Mouse (Mus musculus) lung, adult 18-20 months (tissue): Measurements from ENCODE around the gene Pafah1b3.

Source experiments
- DNase-seq, 2 experiments: peaks; one replicate each; pipeline ENCODE4 v3.0.0; 2022; ENCODE audit warnings: mixed read lengths in 2 of 2

Pafah1b3 gene

DNA sequence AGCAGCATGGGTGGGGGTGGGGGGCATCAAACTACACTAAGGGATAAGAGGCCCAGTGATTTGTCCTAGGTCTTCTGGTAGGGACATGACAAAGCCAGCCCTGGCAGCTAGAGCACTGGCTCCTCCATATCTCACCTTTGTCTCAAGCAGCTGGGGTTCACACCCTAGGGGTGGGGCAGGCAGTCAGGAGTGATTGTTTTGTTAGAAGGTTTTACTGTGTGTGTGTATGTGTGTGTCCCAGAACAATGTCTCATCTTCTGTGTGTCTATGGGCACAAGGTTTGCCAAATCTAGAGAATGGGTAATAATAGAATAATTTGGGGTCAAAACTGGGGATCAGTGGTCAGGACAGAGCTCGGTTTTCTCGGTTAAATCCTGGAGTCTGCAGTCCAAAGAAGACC lies 7.7 kb upstream of the Pafah1b3 start:
- no peak for DNase-seq

DNA sequence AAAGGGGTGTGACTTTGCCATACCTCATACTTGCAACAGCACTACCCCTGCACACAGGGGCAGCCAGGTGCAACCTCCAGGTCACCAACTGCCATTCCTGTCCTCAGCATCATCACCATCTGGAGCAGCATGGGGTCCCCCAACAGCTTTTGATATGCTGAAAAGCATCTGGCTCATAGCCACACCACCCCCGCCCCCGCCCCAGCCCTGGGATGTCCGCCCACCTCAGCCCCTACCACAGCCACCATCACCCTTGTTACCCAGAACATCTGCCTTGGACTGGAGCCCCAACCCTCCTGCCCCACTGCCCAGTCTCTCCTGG lies 5.9 kb upstream of the Pafah1b3 start:
- no peak for DNase-seq

DNA sequence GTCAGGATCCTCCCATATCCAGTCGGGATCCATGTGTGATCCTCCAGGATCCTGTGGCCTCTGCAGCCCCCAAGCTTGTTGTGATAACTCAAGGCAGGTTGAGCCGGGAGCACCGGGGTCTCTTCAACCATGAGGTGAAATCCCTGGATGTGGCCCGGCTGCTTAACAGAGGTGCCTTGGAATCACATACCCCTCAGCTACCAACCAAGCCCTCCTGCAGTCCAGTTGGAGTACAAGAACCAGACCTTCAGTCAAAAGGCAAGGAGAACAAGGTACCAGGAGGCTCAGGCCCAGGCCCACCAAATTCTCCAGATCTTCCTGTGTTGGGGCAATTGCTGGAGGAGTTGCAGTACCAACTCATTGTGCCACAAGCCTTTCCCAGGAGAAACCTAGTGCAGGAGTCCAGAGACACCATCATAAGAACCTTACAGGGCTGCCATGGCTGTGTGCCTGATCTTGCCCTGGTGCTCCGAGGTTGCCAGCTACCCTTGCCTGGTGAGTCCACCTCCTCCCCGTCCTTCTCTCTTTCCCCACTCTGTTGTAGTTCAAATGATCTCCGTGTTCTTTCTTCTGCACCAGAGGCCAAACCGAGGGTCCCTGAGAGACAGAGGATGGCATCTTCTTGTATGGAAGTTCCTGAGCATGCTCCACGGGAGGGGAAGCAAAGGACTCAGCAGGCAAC lies 5.4 kb upstream of the Pafah1b3 start:
- no peak for DNase-seq

DNA sequence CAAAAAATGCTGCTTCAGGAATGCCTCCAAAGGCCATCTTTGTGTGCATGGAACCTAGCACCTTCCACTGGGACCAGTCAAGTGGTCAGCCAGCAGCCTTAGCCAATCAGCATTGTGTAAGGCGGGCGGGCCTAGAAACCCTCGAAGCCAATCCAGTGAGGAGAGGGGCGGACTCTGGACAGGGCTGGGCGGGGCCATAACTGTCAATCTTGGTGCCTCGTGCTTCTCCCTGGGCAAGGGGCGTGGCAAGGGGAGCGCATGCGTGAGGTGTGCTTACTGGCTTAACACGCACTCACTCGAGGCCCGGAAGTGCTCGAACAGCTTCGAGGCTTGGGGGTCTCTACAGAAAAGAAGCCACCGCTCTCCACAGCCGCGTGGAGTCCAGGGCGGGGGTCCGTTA lies 3.3 kb upstream of the Pafah1b3 start, which contains the start of gene Prr19:
Gene Prr19 (plus strand): TSS at position 349 of the 400 bp plus-strand sequence.
- no peak for DNase-seq

DNA sequence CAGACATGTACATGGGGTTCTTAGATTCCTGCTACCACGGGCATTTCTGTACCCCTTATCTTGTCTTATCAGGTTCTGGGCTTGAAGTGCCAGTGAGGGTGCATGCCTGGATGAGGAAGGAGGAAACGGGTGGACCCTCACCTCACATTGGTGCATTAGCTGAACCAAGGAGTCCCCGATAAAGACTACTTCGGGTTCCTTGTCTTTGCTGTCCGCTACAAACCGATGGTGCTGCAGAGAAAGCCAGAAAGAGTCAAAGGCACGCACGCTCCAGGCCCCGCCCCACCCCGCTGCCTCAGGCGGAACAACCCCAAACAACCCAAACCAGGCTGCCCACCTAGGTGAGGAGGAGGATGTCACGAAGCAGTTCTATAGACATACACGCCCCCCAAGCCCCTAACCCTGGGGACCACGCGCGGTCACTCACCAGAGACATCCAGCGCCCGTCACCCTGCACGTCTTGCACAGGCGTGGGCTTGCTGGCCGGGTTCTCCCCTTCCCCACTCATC lies 787 bp downstream of the Pafah1b3 start:
- DNase-seq, result peak in 1 of 2 experiments; percentile 33

DNA sequence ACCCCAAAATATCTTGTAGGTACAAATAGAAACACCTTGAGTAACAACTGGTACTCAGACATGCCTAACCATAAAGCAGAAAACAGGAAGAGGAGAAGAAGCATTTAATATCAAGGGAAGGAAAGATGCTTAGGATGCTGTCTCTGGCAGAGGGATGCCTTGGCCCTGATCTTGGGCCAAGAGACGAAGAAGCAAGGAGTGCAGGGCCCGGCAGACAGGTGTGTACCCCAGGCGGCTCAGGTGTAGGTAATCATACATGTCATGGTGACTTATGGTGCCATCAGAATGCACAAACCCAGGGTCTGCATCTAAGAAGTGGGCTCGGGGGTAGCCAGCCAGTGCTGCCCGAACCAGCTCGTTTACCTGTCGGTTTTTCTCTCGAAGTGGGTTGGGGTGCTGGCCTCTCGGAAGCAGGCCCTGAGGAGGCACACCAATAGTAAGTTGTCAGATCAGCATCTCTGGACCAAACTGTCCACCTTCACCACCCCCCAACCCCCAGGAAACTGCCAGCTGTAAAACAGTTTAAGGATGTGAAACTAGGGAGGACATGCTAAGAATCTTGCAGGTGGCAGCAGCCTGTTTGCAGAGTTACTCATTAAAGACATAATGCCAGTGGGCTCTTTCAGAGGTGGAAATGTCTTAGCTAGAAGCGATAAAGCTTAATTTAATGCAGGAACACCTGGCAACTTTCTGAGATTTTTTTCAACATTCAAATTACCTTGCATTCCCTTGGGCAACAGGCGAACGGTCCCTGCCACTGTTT lies 2.6 kb downstream of the Pafah1b3 start:
- no peak for DNase-seq

DNA sequence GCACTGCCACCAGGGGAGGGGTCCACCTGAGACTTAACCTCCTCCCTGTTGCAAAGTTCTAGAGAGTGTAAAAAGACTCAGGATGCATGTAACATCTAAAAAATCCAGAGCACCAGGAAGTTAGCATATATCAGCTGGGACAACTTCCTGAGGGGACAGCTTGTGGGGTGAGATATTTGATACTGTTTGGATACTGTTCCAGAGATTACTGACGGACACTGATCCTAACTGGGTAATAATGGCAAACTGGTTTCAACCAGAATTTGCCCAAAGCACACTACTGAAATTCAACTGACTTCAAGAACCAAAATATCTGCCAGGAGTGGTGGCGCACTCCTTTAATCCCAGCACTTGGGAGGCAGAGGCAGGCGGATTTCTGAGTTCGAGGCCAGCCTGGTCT lies 3.3 kb downstream of the Pafah1b3 start:
- DNase-seq, result no peak

DNA sequence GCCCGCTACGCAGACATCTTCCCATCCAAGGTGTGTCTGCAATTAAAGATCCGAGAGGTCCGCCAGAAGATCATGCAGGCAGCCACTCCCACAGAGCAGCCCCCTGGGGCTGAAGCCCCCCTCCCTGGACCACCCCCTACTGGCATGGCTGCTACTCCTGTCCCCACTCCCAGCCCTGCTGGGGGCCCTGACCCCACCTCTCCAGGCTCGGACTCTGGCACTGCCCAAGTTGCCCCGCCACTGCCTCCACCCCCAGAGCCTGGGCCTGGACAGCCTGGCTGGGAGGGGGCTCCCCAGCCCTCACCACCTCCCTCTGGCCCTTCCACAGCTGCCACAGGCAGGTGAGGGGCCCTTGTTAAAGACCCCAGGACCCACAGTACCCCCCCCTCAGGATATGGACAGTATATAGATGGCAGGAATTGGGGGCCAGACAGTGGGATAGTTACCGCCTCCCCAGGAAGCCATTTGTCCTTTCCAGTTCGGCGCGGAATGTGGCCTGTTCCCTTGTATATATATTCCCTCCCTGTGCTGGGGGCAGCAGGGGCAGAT lies 4.5 kb downstream of the Pafah1b3 start:
- DNase-seq, result peak in 1 of 2 experiments; percentile 3

DNA sequence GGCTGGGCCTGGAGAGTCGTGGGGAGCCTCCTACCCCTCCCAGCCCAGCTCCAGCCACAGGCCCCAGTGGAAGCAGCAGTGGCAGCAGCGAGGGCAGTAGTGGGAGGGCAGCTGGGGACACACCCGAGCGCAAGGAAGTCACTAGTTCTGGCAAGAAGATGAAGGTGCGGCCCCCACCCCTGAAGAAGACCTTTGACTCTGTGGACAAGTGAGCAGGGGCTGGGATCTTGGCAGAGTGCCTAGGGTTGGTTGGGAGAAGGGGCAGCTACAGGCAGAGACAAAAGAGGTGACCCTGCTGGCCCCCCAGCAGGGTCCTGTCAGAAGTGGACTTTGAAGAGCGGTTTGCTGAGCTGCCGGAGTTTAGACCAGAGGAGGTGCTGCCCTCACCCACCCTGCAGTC lies 5.7 kb downstream of the Pafah1b3 start:
- peak in 1 of 2 experiments; percentile 3 for DNase-seq

DNA sequence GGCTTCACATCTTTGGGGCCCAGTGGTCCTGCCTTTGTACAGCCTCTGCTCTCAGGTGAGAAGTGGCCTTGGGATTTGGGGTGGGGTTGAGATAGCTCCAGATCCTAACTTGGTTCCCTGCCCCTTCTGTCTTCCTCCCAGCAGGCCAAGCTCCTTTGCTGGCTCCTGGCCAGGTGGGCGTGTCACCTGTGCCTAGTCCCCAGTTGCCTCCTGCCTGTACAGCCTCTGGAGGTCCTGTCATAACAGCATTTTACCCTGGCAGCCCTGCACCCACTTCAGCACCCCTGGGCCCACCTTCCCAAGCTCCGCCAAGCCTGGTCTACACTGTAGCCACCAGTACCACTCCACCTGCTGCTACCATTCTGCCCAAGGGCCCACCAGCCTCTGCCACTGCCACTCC lies 6.9 kb downstream of the Pafah1b3 start:
- DNase-seq, result peak; percentile 46 to 60

DNA sequence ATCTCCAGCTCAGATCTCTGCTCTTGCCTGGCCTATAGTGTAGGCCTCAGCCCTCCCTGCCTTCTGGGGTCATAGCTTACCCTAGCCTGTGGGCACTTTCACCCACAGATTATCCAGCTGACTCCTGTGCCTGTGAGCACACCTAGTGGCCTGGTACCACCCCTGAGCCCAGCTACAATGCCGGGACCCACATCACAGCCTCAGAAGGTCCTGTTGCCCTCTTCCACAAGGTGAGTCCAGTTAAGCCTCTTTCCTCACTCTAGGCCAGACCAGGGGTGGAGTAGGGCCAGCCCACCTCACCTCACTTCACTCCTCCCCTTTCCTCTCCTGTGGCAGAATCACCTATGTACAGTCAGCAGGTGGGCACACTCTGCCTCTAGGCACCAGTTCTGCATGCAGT lies 7.3 kb downstream of the Pafah1b3 start:
- peak in 1 of 2 experiments; percentile 3 for DNase-seq

DNA sequence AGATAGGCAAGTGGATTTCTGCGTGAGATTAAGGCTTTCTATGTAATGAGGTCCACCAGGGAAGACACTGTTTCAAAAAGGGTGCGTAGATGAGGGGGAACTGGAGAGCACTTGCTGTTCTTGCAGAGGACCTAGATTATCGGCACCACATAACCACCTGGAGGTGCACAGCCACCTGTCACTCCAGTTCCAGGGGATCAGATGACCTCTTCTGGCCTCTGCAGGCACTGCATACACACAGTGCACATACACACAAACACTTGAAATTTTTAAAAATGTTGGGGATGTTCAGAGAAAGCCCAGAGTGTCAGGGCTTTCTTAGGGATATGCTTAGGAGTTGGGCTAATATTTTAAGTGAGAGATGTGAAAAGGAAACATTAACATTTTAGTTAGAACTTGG lies 7.9 kb downstream of the Pafah1b3 start:
- DNase-seq, result no peak

DNA sequence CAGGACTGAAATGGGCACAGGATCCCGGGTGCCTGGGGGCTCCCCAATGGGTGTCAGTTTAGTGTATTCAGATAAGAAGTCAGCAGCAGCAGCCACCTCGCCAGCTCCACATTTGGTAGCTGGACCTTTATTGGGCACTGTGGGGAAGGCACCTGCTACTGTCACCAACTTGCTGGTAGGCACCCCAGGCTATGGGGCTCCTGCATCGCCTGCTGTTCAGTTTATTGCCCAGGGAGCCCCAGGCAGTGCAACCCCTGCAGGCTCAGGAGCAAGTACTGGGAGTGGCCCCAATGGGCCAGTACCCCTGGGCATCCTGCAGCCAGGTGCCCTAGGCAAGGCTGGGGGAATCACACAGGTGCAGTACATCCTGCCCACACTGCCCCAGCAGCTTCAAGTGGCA lies 9.1 kb downstream of the Pafah1b3 start:
- no peak for DNase-seq

DNA sequence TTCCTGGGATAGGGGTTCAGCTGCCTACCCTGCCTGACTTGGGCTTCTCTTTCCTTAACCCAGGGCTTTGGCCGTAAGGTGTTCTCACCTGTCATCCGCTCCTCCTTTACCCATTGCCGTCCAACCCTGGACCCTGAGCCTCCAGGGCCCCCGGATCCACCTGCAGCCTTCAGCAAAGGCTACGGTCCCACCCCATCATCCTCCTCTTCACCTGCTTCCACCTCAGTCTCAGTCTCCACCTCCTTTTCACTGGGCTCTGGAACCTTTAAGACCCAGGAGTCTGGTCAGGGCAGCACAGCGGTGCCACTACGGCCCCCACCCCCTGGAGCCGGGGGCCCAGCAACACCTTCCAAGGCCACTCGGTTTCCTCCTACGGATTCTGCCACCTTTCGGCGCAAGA lies 9.8 kb downstream of the Pafah1b3 start:
- DNase-seq, result no peak

DNA sequence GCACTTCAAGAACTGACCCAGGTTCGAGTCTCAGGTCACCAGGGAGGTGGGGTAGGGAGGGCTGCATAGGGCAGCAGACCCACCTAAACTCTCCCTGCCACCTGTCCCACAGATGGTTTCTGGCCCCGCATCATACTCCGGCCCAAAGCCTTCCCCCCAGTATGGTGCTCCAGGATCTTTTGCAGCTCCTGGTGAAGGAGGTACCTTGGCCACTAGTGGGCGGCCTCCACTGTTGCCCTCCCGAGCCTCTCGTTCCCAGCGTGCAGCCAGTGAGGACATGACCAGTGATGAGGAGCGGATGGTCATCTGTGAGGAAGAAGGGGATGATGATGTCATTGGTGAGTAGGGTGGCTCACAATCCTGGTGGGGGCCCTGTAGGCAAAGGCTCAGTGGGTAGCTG lies 10.8 kb downstream of the Pafah1b3 start:
- no peak for DNase-seq

DNA sequence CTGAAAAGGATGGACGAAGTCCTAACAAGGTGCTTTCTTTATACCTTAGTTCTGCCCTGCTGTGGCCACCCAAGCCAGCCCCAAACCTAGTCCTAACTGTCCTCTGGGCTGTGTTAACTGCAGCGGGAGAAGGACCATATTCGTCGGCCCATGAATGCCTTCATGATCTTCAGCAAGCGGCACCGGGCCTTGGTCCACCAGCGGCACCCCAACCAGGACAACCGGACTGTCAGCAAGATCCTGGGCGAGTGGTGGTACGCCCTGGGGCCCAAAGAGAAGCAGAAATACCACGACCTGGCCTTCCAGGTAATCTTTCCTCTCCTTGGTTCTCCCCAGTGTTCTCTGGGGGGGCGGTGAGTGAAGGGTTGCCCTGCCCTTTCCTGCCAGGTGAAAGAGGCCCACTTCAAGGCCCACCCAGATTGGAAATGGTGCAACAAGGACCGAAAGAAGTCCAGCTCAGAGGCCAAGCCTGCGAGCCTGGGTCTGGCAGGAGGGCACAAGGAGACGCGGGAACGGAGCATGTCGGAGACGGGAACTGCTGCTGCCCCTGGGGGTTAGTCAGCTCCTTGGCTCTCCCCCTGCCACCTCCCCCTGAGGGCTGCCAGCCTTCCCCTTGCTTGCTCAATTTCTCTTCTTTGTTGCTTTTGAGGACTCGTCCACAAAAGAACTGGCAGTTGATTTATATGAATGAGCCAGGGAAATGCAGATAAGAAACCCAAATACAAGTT lies 12.1 kb downstream of the Pafah1b3 start:
- DNase-seq, result no peak

DNA sequence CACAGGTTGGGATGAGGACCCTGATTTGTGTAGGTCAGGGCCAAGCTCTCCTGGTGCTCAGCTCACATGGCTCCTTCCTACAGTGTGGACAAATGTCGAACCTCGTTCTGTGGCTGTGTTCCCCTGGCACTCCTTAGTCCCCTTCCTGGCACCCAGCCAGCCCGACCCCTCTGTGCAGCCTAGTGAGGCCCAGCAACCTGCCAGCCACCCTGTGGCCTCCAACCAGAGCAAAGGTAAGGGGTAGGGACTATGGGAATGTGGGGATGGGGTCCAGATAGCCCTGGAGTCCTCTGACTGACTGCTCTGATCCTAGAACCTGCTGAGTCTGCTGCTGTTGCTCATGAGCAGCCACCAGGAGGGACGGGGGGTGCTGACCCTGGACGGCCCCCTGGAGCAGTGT lies 13.0 kb downstream of the Pafah1b3 start:
- no peak for DNase-seq

DNA sequence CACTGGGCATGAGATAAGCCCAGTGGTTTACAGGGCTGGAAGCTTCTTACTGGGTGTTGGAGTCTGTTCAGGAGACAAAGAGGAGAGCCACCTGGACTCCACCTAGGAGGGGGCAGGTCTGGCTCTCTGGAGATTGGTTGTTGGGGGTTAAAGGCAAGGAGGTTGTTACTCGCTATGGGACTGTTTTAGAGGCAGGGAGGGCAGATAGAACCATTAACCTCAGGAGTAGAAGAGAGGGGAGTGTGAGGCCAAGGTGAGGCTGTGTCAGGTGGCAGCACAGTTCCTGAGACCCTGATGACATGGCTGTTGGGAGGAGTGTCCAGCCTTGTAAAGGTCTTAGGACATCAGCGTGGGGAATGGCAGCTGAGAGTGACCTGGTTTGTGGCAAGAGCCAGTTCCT lies 13.6 kb downstream of the Pafah1b3 start:
- no peak for DNase-seq

DNA sequence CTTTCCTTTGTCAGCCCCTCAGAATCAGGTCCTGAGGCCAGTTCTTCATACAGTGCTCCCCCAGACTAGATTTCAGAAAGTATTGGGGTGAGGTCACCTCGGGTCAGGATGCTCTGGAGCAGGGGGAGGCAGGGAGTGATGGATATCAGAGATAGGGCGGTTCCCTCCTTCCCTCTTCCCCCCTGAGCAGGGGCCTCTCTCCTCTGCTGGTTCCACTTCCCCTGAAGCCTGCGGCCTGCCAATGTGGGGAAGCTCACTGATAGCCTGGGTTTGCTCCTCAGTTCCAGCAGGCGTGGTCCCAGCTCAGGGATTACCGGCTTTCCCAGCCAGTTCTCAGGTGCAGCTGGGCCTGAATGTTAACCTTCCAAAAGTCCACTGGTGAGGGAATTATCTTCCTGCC lies 14.1 kb downstream of the Pafah1b3 start:
- no peak for DNase-seq

DNA sequence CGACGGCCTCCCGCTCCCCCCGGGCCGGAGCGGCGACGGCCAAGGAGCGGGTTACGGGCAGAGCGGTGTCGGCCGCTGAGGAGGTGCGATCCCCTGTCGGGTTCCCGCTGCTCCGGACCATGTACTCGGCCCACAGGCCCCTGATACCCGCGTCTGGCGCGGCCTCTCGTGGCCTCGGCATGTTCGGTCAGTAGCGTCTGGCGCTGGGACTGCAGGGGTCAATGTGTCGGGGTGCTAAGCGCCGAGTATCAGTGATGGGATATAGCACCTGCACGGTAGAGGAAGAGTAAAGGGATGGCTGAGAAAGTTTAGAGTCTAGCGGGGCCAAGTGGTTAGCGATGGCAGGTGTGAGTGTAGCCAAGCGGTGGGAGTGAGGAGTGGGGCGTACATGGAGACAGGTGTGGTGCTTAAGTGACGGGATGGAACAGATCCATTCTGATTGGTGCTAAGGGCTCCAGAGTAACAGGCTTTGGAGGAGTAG lies 15.0 kb downstream of the Pafah1b3 start:
- peak in 1 of 2 experiments; percentile 57 for DNase-seq

DNA sequence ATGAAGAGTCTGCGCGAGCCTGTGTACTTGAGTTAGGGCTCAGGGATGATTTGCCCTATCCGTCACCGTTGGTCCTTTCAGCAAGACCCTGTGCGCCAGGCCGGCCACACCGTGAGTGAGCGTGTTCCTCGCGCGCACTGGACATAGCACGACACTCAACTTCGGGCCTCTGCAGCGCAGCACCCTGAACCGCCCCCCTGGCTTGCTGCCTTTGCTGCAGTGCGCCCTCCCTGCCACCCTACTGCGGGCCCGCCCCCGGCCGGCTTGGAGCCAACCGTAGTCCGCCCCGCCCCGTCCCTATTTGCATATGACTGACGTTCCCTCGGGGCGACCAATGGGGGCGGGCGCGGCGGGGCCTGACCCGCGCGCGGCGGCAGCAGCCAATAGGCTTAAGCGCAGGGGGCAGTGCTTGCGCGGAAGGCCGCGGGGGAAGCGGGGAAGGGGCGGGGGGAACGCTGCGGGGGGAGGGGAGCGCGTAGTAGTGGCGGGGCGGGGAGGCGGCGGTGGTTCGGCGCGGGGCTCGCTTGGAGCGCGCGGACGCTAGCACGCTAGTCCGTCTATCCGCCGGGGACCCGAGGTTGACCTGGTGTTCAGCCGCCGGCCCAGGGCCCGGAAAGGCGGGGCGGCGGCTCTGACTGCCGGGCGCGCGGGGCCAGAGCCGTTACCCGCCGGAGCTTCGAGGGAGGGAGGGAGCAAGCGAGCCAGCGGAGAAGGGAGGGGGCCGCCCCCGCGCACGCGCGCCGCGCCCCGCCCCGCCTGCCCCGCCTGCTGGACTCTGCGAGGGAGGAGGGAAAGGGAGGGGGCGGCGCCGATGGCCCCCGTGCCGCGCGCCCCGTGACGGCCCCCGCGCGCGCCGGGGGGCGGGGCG lies 15.8 kb downstream of the Pafah1b3 start:
- DNase-seq, result peak; percentile 97 to 98

DNA sequence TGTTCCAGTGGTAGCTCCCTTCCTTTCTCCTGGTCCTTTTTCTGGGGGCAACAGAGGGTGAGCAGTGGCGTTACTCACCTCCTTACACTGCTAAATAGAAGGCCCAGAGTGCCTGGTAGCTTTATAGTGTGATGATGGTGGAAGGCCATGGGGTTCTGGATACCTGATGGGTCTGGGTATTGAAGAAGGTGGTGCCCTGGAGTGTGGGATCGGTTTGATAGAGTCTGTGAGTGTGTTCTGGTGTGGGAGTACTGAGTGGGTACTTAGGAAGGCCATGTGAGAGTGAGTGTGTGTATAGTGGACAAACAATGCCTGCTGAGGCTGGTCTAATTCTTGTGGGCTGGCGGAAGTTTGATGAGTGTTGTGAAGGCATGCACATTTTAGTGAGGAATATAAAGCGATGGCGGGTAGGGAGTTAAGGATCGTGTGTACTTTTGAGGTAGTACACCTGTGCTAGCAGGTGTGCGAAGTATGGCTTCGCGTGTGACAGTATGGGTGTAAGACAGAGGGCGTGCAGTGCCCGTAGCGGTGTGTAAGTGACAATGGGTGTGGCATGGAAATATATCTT lies 16.5 kb downstream of the Pafah1b3 start:
- DNase-seq, result no peak
